Mouse (Mus musculus) left cerebral cortex, adult 8-10 months (tissue): ENCODE results near the gene Ubox5. TPM values are rescaled to one million over a fixed set of nuclear protein-coding genes. Genes with fewer than 3 reads are reported as not detected.

Source experiments
- DNase-seq, 2 experiments: peaks; one replicate each; pipeline ENCODE4 v3.0.0; 2022; ENCODE audit warnings: low spot score in 2 of 2
- total RNA-seq, 4 experiments: library from RNA; stranded (reverse); gene quantifications; 2 replicates each; pipeline ENCODE4 v1.2.4; 2022

The Ubox5 gene
- total RNA-seq, 4 experiments from 2014 or later = 11.7 to 14.7 (median 12.5) TPM

- no peak for DNase-seq
These were observed 4.3 kb upstream of the Ubox5 start for GRCm38 (mm10) chr2:130634006-130634738.

- no peak for DNase-seq
These were observed 3.2 kb upstream of the Ubox5 start for GRCm38 (mm10) chr2:130632887-130633675.

GRCm38 (mm10) chr2:130632416-130632815 lies 2.6 kb upstream of the Ubox5 start:
- DNase-seq = peak in 1 of 2 experiments; percentile 50

GRCm38 (mm10) chr2:130629080-130629838 lies 579 bp downstream of the Ubox5 start:
- DNase-seq = no peak

GRCm38 (mm10) chr2:130628424-130628823 lies 1.4 kb downstream of the Ubox5 start:
- DNase-seq = no peak

- no peak for DNase-seq
These were observed 10.9 kb downstream of the Ubox5 start for GRCm38 (mm10) chr2:130618972-130619371.

GRCm38 (mm10) chr2:130613091-130613490 lies 16.7 kb downstream of the Ubox5 start:
- DNase-seq = no peak

GRCm38 (mm10) chr2:130602195-130602594 lies 27.6 kb downstream of the Ubox5 start:
- no peak for DNase-seq

- DNase-seq = no peak
These were observed 31.4 kb downstream of the Ubox5 start for GRCm38 (mm10) chr2:130598399-130598798.

GRCm38 (mm10) chr2:130597601-130598010 lies 32.2 kb downstream of the Ubox5 start:
- DNase-seq = no peak

- DNase-seq = no peak
These were observed 34.2 kb downstream of the Ubox5 start for GRCm38 (mm10) chr2:130595596-130595995.

- no peak for DNase-seq
These were observed 38.8 kb downstream of the Ubox5 start for GRCm38 (mm10) chr2:130591016-130591415.

GRCm38 (mm10) chr2:130589761-130590160 lies 40.1 kb downstream of the Ubox5 start:
- DNase-seq = no peak

GRCm38 (mm10) chr2:130589157-130589556 lies 40.7 kb downstream of the Ubox5 start:
- DNase-seq = no peak

GRCm38 (mm10) chr2:130588373-130588772 lies 41.5 kb downstream of the Ubox5 start:
- DNase-seq = no peak

- peak in 1 of 2 experiments; percentile 56 for DNase-seq
These were observed 43.8 kb downstream of the Ubox5 start for GRCm38 (mm10) chr2:130586016-130586415.

GRCm38 (mm10) chr2:130583902-130584560 lies 45.8 kb downstream of the Ubox5 start:
- no peak for DNase-seq

- DNase-seq = no peak
These were observed 47.3 kb downstream of the Ubox5 start, which contains the start of gene Avp for GRCm38 (mm10) chr2:130582552-130582951. Avp (minus strand) TSS chr2:130582554.

- no peak for DNase-seq
These were observed 48.6 kb downstream of the Ubox5 start for GRCm38 (mm10) chr2:130581201-130581600.

- no peak for DNase-seq
These were observed 50.0 kb downstream of the Ubox5 start for GRCm38 (mm10) chr2:130579791-130580190.

- peak in 1 of 2 experiments; percentile 72 for DNase-seq
These were observed 51.7 kb downstream of the Ubox5 start for GRCm38 (mm10) chr2:130578148-130578547.
